Mouse (Mus musculus): Measurements from ENCODE around the gene St6gal1. TPM values are rescaled to one million over a fixed set of nuclear protein-coding genes. Genes with fewer than 3 reads are reported as not detected.

St6gal1 gene
- total RNA-seq, 2 experiments from 2014 or later: 6.4 to 8.9 TPM

DNA sequence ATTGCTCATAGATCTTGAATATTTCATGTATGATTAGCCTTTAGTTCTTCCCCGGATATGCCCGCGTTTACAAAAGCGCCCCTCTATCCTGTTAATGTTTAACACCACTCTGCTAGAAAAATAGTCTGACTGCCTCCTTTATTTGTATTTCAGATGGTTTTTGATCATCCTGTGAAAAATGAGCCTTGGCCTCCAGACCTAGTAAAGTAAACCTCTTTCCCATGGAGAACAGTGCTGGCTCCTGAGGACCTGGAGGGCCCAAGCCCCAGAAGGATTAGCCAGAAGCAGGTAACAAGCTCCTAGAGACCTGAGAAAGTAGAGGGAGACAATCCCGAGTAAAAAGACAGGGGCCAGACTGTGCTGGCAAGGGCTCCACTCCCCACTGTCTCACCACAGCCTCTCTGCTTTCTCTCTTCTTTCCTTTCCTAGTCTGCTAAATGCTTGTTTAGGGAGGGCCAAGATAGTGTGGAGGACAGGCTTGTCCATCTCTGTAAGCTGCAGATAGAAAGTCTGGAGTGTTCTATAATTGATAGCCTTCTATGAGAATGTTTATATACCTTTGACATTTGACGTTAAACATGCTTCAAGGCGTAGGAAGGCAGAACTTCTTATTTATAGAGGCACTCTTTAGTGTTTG lies 93.0 kb downstream of the St6gal1 start:
- no peak for DNase-seq
- intact Hi-C loops (cut with DNase I; ENCODE audit: low total_unique reads): no loop called here

DNA sequence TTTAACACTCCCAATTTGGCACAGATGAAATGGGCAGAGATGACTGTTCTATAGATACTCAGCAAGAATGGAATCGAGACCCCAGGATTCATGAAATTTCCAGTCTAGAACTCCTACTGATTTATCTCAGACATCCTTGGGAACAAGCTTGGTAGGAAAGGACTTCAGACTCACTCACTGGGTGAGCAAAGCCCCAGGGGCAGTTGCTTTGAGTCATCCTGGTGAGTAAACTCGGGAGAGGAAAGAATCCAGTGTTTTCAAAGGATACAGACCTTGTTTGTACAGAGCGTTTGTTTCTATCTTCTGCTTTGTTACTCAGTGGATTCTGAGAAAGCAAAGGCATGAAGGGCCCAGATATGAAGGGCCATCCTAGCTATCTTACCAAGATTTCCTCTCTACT lies 95.5 kb downstream of the St6gal1 start:
- DNase-seq: no peak
- intact Hi-C loops (cut with DNase I; ENCODE audit: low total_unique reads): no loop called here

DNA sequence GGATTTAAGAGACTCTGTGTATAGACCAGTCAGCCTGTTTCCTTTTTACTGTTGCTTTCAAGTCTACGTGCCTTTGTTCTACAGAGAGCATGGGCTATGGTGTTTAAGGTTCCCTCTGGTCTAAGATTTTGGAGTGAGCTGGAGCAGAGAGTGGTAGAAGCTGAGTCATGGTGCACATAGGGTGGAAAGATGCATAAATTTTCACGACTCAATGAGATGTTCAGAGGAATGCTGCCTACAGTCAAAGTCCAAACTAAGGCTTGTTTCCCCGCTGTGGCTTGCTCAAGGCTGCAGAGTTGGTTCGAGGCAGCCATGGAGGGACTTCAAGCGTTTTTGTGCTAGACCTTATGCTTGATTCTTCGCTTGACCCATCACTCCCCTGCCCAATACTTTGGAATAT lies 96.0 kb downstream of the St6gal1 start:
- intact Hi-C loops (cut with DNase I; ENCODE audit: low total_unique reads): no loop called here
- no peak for DNase-seq

DNA sequence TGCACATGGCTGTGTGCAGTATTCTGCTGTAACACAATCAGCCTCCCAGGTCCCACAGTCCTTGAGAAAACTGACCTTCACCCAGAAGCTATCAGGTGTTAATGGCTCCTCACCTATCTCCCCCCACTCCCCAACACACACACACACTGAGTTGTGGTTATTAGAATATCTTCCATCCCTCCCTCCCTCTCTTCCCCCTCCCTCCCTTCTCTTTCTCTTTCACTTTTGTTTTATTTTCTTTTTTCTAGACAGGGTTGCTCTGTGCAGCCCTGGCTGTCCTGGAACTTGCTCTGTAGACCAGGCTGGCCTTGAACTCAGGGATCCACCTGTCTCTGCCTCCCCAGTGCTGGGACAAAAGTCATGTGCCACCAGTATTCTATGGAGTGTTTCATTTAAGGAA lies 97.9 kb downstream of the St6gal1 start:
- no peak for DNase-seq
- intact Hi-C loops (cut with DNase I; ENCODE audit: low total_unique reads): no loop called here

DNA sequence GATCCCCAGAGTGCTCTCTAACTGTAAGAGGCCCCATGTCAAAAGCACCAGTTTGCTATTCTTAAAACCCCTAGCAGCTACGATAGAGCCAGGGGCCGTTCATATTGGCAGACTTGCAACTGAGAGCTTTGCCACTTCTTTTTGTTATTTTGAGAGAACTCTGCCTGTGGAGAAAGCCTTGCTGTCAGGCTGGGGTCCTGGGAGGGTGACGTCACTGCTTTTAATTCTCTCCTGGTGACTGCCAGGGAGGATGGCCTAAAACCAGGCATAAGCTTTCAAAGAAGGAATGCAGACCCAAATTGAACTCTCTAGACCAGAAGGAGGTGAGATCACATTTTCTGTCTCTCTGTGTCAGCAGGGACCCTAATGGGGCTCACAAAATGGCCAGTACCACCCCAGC lies 99.4 kb downstream of the St6gal1 start:
- intact Hi-C loops (cut with DNase I; ENCODE audit: low total_unique reads): no loop called here
- no peak for DNase-seq

DNA sequence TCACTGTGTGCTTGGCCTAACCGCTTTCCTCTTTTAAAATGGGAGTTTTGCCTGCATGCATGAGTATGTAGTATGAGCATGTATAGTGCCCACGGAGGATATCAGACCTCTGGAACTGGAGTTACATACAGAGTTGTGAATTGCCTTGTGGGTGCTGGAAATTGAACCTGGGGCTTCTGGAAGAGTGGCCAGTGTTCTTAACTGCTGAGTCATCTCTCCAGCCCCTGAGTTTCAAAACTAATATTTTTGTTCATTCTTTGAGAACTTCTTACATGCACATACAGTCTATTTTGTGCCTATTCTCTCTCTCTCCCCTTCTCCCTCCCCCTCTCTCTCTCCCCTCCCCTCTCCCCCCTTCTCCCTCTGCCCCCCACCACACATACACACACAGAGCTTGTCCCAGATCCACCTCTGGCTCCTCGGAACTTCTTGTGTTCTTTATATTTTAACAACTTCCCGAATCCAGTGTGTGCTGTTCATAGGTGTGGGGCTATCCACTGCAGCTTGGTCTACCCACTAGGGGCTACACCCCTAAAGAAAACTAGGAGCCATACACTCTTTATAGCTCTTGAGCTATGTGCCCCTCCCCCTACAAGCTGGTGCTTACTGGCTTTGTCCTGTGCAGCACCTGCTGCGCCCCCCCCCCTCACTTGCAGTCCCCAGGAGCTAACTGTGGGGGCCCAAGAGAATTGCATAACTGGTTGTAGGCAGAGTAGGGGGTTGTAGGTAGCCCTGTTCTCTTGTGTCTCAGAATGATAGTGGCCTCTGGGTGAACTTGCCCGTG lies 100.5 kb downstream of the St6gal1 start:
- no peak for DNase-seq
- intact Hi-C loops (cut with DNase I; ENCODE audit: low total_unique reads): no loop called here

DNA sequence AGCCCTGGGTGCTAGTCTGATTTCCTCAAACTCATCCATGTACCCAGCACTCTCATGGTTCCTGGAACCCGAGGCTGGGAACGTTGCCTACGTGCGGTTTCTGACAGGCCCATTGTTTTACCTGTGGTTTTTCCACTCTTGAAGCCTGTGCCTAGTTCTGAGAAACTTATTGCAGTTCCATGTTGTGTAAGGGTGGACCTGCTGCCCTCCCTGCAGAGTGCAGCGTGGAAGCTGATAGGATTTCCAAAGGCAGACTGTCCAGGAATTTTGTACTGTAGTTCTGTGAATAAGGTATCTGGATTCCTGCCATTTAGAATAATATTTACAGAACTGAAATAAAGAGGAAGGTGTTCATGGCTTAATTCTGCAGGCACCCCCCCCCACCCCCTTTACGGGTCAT lies 102.1 kb downstream of the St6gal1 start:
- no peak for DNase-seq
- intact Hi-C loops (cut with DNase I; ENCODE audit: low total_unique reads): no loop called here

DNA sequence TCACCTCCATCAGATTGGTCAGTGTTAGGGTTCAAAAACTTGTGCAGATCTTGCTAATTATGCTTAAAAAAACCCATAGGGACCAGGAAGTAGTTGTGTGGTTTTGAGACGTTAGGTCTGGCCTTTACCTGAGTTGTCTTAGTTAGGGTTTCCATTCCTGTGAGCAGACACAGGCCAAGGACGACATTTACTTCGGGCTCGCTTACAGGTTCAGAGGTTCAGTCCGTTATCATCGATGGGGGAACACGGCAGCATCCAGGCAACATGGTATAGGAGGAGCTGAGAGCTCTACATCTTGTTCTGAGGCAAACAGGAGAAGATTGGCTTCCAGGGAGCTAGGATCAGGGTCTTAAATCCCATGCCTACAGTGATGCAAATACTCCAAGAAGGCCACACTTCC lies 102.7 kb downstream of the St6gal1 start:
- intact Hi-C loops (cut with DNase I; ENCODE audit: low total_unique reads): no loop called here
- DNase-seq: no peak

DNA sequence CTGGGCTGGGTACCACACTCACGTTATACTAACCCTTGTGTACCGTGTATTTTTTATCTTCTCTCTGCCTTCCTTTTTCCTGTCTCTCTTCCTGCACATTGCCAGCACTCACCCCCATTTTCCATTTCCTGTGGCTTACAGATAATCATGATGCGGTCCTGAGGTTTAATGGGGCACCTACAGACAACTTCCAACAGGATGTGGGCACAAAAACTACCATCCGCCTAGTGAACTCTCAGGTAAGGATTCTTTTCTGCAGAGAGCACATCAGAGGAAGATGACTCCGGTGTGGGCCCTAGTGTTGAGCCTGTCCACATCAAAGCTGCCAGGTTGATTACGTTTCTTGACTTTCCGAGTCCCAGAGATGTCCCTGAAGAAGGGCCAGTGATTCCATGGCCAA lies 103.7 kb downstream of the St6gal1 start:
- intact Hi-C loops (cut with DNase I; ENCODE audit: low total_unique reads): no loop called here
- DNase-seq: no peak

DNA sequence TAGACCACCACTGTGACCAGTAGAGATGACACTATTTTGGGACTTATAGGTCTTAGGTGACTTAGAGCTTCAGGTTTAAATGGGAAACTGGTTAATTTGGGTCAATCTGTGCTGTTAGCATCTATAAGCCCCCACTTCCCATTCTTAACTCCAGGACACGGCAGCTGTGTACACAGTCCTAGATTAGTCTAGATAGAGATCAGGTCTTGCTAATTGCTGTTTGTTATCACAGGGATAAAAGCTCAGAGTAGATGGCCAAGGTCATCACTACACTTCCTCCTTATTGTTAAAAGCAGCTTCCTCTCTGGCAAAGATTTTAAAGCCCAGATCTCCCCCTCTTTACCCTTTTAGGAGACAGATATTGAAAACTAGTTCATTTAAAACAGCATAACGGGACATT lies 107.6 kb downstream of the St6gal1 start:
- intact Hi-C loops (cut with DNase I; ENCODE audit: low total_unique reads): no loop called here

DNA sequence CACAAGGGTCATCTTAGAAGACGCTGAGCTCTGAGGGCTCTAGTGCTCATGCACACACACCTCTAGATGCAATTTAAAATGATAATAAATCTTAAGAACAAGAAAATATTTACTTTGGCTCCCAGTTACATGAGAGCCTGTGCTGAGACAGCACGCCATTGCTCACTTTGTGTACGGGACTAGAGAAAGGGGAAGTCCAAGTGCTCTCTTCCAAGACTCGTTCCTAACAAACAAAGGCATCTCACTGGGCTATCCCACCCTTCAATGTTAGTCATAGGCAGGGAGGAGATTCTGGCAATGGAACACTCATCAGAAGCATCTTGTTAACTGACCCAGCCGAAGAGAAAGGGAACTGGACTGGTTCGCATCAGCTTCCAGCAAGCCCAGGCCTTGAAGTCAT lies 108.1 kb downstream of the St6gal1 start:
- DNase-seq: no peak

More for the DNA sequence above, 107.6 kb downstream of the St6gal1 start:
- no peak for DNase-seq

DNA sequence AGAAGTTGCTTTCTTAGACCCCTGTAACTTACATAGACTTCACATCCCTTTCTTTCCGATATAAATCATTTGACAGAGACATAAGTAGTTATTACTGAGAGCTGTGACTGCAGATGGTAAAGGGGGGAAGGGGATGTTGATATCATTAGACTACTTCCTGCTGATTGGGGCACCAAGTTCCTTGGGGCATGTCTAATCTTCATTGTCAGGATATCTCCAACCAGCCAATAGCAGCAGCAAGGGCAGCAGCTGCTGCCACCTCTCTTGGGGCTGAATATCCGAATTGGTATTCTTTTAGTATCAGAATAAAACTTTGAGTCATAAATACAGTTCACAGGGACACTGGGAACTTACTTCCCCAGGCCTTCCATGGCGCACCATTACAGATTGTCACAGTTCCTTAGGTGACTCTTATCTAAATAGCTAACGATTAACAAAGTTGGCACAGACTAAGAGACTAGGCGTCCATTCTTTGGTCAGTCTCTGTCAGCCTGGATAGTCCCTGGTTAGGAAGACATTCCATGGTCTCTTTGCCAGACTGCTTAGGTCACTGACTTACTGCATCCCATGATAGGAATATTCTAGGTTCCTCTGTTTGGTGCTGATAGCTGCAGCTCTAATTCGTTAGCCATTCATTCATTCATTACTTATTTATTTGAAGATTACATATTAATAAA lies 109.5 kb downstream of the St6gal1 start:
- no peak for DNase-seq
- intact Hi-C loops (cut with DNase I; ENCODE audit: low total_unique reads): no loop called here

More for the DNA sequence above, 108.1 kb downstream of the St6gal1 start:
- intact Hi-C loops (cut with DNase I; ENCODE audit: low total_unique reads): no loop called here

DNA sequence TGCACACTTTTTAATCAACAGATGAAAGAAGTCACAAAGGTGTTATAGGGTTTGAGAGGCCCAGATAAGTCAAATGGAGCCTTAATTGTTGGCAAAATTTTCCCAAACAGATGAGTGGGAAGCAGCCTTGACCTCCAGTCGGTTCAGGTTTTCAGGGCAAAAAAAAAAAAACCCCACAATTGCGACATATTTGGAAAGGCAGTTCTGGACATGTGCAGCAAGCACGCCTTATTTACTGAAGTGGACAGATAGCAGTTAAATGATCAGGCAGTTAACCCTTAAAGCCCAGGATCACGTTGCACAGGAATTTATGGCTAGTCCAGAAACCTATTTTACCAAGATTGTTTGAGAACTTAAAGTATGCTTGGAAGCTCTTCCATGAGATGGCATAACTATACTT lies 112.8 kb downstream of the St6gal1 start:
- DNase-seq: no peak
- intact Hi-C loops (cut with DNase I; ENCODE audit: low total_unique reads): no loop called here

DNA sequence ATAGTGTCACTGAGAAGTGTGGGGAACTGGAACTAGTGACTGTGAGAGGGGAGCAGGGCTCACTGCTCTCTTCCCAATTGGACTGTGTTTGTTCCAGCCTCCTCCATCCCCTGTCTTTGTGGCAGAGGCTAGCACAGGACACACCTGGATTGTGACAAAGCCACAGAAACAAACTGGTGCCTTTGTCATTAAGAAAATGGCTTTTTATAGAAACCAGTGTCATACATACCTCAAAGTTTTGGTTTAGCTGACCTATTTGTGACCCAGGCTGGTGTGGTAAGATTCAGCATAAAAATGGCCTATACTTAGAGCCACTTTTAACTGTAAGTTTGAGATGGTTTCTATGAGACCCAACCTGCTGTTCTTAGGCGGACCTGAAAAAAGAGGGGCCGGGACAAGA lies 116.7 kb downstream of the St6gal1 start:
- DNase-seq: no peak
- intact Hi-C loops (cut with DNase I; ENCODE audit: low total_unique reads): no loop called here

DNA sequence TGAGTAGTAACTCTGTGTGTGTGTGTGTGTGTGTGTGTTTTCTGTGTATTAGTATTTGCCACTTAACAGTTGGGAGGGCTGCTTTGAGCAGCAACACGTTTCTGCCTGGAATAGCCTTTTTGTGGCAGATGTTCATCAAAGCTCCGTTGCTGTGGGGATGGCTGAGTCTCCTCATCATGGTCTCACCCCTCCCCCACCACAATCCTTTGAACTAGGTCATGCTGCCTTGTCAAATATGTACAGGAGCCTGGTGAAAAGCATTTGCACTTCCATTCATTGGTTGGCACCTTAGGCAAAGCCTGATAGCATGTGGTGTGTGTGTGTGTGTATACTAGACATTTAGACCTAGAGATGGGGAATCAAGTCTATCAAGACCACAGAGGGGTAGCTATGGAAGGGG lies 126.3 kb downstream of the St6gal1 start:
- intact Hi-C loops (cut with DNase I; ENCODE audit: low total_unique reads): no loop called here
- DNase-seq: no peak

DNA sequence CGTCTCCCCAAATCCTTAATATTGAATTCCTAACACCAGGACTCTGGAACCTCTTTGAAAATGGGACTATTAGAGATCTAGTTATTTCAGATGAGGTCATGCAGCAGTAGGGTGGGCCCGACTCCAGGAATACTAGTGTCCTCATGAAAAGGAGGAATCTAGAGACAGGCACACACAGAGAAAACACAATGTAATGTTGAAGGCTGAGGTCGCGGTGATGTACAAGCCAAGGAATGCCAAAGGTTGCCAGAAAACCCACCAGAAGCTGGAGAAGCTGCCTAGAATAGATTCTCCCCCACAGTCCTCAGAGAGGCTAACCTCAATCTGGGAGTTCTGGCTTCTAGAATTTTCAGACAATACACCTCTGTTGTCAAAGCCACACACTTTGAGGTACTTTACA lies 136.5 kb downstream of the St6gal1 start:
- peak; percentile 40 for DNase-seq
- intact Hi-C loops (cut with DNase I; ENCODE audit: low total_unique reads): no loop called here

DNA sequence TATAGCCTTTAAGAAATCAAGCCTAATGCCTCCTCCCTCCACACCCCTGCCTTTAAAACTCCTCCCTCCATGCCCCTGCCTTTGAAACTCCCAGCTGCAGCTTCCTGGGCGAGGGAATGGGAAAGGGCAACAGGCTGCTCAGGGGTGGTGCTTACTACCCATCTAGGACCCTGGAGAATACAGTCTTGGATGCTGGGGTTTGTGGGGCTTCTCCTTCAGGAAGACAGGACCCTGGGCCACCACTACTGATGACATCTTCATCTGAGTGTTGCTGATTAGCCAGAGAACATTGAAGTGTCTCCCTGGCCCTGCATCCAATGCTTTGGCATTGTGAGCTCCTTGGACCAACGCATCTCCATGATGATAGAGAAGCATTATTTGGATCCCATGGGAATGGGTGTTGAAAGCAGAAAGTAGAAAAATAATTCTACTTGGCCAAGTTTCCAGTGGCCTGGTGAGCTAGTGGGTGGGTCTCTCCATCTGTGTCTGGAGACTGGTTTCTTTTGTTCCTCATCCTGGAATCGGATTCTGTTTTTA lies 137.0 kb downstream of the St6gal1 start:
- no peak for DNase-seq
- intact Hi-C loops (cut with DNase I; ENCODE audit: low total_unique reads): no loop called here

DNA sequence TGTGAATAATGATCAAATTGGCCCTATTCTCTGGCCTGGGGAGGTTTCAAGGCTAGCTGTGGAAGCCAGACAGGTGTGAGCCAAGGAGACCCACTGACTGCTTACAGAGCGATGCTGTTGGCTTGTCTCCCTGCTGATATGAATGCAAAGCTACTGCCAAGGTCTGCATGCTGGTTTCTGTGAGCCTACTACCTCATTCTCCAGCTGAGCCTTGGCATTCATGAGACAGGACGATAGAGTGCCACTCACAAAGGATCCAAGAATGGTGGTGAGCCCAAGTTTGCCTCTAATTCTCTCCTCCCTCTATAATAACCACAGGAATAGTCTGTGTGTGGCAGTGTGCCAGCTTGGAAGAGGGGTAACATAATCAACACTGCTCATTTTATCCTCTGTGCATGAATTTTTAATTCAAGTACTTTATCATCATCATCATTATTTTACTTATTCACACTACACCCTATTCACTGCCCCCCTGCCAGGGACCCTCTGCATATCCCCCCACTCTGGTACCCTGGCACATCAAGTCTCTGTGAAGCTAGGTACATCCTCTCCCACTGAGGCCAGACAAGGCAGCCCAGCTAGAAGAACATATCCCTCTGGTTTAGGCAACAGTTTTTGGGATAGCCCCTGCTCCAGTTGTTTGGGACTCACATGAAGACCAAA lies 139.9 kb downstream of the St6gal1 start:
- no peak for DNase-seq
- intact Hi-C loops (cut with DNase I; ENCODE audit: low total_unique reads): no loop called here

DNA sequence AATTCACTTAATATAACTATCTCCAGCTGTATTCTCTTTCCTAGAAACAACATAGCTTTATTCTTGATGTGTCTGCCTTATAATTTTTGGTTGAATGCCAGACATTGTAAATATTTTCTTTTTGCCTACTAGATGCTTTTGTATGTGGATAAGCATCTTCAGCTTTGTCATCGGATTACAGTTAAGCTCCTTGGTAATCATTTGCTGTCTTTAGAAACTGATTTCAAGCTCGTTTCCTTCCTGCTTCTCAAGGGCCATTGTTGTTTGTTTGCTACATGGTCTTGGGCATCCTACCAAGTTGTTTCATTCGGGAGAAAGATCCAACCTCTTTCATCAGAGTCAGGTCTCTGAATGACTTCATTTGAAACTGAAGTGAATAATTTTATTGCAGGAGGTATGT lies 144.6 kb downstream of the St6gal1 start:
- intact Hi-C loops (cut with DNase I; ENCODE audit: low total_unique reads): no loop called here

DNA sequence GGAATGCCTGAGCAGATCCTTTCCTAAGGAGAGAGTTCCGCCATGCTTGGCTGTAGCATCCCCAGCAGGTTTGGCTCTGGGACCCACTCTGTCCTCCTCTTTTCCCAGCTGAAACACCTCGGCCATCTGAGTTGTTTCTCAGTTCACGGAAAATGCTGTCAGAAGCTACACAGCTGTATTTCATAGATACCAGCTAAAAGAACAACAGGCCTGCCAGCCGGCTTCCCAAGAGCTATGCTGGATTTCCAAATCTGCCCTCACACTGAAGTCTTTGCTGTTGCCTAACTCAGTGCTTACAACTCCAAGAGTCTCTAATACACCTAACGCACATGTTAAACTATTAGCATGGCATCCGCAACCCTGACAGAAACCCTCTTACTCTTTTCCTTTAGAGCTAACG lies 146.2 kb downstream of the St6gal1 start:
- DNase-seq: no peak
- intact Hi-C loops (cut with DNase I; ENCODE audit: low total_unique reads): no loop called here

More for the DNA sequence above, 144.6 kb downstream of the St6gal1 start:
- no peak for DNase-seq
